Mouse (Mus musculus) E14TG2a.4 (cell line): Measurements from ENCODE around the gene Sh3bp5.

ENCODE experiments used
- CTCF ChIP-seq: conservative IDR thresholded peaks from 2 replicates; pipeline ENCODE4 v1.5.1; 2014; ENCODE audit warnings: low read length
- NANOG ChIP-seq: IDR thresholded peaks from 2 replicates; pipeline ENCODE4 v1.6.1; 2014; ENCODE audit warnings: borderline replicate concordance, low read length, mixed read lengths
- POU5F1 ChIP-seq: IDR thresholded peaks from 2 replicates; pipeline ENCODE4 v1.6.1; 2014; ENCODE audit warnings: low read length, borderline replicate concordance

- no peak for TF ChIP-seq CTCF
- TF ChIP-seq NANOG, result no peak
- TF ChIP-seq POU5F1, result no peak
Measured at GRCm38 (mm10) chr14:31393546-31393890, 42.4 kb downstream of the Sh3bp5 start.
